Mouse (Mus musculus) spleen, adult 2 months (tissue): ENCODE measurements at regions not wholly inside any gene's neighbourhood (a gene's known extent, or its start where the extent isn't known, plus 50 kb on each side); places are given as distances from the start of the nearest gene placed in this dataset.

ENCODE experiments used
- DNase-seq, 2 experiments: peaks; one replicate each; pipeline versions ENCODE4 v3.0.0 to v3.0.0-alpha.2; 2012 to 2021; ENCODE audit warnings: low spot score in 2 of 2, low read depth in 1 of 2
- H3K27ac ChIP-seq: fragments of 200-500 bp; 2 replicates; pipeline ENCODE4 v1.5.1; 2012; ENCODE audit warnings: low read length, inconsistent platforms; ENCODE audit not compliant: insufficient read depth
- H3K27me3 ChIP-seq: fragments of 200-500 bp; 2 replicates; pipeline ENCODE4 v1.6.1; 2012; ENCODE audit warnings: mild to moderate bottlenecking, moderate library complexity, low read length, inconsistent platforms; ENCODE audit not compliant: control insufficient read depth, insufficient read depth
- H3K36me3 ChIP-seq: fragments of 200-500 bp; 2 replicates; pipeline ENCODE4 v1.6.1; 2012; ENCODE audit warnings: mild to moderate bottlenecking, low read length, inconsistent platforms; ENCODE audit not compliant: control insufficient read depth, insufficient read depth
- H3K4me1 ChIP-seq: fragments of 200-500 bp; 2 replicates; pipeline ENCODE4 v1.6.1; 2011; ENCODE audit warnings: inconsistent platforms; ENCODE audit not compliant: control insufficient read depth, insufficient read depth, insufficient read length
- H3K4me3 ChIP-seq: fragments of 200-500 bp; 2 replicates; pipeline ENCODE4 v1.5.1; 2011; ENCODE audit warnings: mild to moderate bottlenecking, inconsistent platforms; ENCODE audit not compliant: insufficient read depth, insufficient read length; ENCODE audit errors: extremely low read depth
- CTCF ChIP-seq: fragments of 200-500 bp; IDR thresholded peaks from 2 replicates; pipeline ENCODE4 v1.5.1; 2011; ENCODE audit warnings: mild to moderate bottlenecking, inconsistent platforms; ENCODE audit not compliant: insufficient read depth, insufficient read length, insufficient replicate concordance; ENCODE audit errors: extremely low read depth
- POLR2A ChIP-seq: fragments of 200-500 bp; IDR thresholded peaks from 2 replicates; pipeline ENCODE4 v1.6.1; 2011; ENCODE audit warnings: low read depth, low read length, inconsistent platforms
- WGBS: fragments of 180-500 bp; shearing (Covaris S2); methylation state at CpG from one replicate; pipeline ENCODE4 v1.1.7; 2018; 5-methylcytosine and 5-hydroxymethylcytosine counted together

GRCm38 (mm10) chr13:6955713-6956112 is 307.1 kb upstream of the Pfkp start:
- Histone ChIP-seq H3K4me3 (no peak overlapping the region), H3K27ac (no peak overlapping the region), H3K4me1 (no peaks in the 10 kb centered on the region), H3K36me3 (no peaks in the 10 kb centered on the region), H3K27me3 (no peaks in the 10 kb centered on the region)
- WGBS, result 66% methylated on average over 3 of the region's 3 CpGs
- no peak for TF ChIP-seq CTCF
- TF ChIP-seq POLR2A, result no peak
- DNase-seq, result no peak

- no peak overlapping the region for H3K27ac ChIP-seq
- TF ChIP-seq CTCF (no peak), POLR2A (no peak)
- DNase-seq, result no peak
- H3K4me3 ChIP-seq, result no peak overlapping the region
- no peaks in the 10 kb centered on the region for H3K4me1 ChIP-seq
- no peaks in the 10 kb centered on the region for H3K27me3 ChIP-seq
- no peaks in the 10 kb centered on the region for H3K36me3 ChIP-seq
Measured at GRCm38 (mm10) chr13:6924136-6924535, 275.6 kb upstream of the Pfkp start.

GRCm38 (mm10) chr13:6922357-6922721 is 273.8 kb upstream of the Pfkp start:
- no peaks in the 10 kb centered on the region for H3K36me3 ChIP-seq
- no peak overlapping the region for H3K4me3 ChIP-seq
- no peak for DNase-seq
- TF ChIP-seq CTCF, result no peak
- TF ChIP-seq POLR2A, result no peak
- WGBS, result 62% methylated on average over 2 of the region's 2 CpGs
- H3K27me3 ChIP-seq, result no peaks in the 10 kb centered on the region
- H3K27ac ChIP-seq, result no peak overlapping the region
- no peaks in the 10 kb centered on the region for H3K4me1 ChIP-seq

- Histone ChIP-seq H3K4me1 (no peaks in the 10 kb centered on the region), H3K27me3 (no peaks in the 10 kb centered on the region), H3K27ac (no peak overlapping the region), H3K4me3 (no peak overlapping the region), H3K36me3 (no peaks in the 10 kb centered on the region)
- no peak for TF ChIP-seq POLR2A
- TF ChIP-seq CTCF, result no peak
- whole genome bisulfite sequencing, result 25% methylated on average over 6 of the region's 6 CpGs
- no peak for DNase-seq
Measured at GRCm38 (mm10) chr13:6921691-6922356, 273.2 kb upstream of the Pfkp start.

- DNase-seq, result no peak
- Histone ChIP-seq H3K36me3 (no peaks in the 10 kb centered on the region), H3K4me3 (no peak overlapping the region), H3K27ac (no peak overlapping the region), H3K4me1 (no peaks in the 10 kb centered on the region), H3K27me3 (no peaks in the 10 kb centered on the region)
- TF ChIP-seq POLR2A, result no peak
- no peak for TF ChIP-seq CTCF
Measured at GRCm38 (mm10) chr13:6906000-6906399, 257.4 kb upstream of the Pfkp start.

- H3K36me3 ChIP-seq, result no peaks in the 10 kb centered on the region
- no peak for DNase-seq
- no peaks in the 10 kb centered on the region for H3K27me3 ChIP-seq
- no peak overlapping the region for H3K4me3 ChIP-seq
- no peaks in the 10 kb centered on the region for H3K4me1 ChIP-seq
- H3K27ac ChIP-seq, result no peak overlapping the region
- no peak for TF ChIP-seq CTCF
- TF ChIP-seq POLR2A, result no peak
- WGBS, result 79% methylated on average over 2 of the region's 2 CpGs
Measured at GRCm38 (mm10) chr13:6901682-6902081, 253.1 kb upstream of the Pfkp start.

GRCm38 (mm10) chr13:6897666-6898065 is 249.1 kb upstream of the Pfkp start:
- Histone ChIP-seq H3K27me3 (no peaks in the 10 kb centered on the region), H3K4me3 (no peak overlapping the region), H3K27ac (no peak overlapping the region), H3K36me3 (no peaks in the 10 kb centered on the region), H3K4me1 (no peaks in the 10 kb centered on the region)
- TF ChIP-seq CTCF, result no peak
- no peak for TF ChIP-seq POLR2A
- DNase-seq, result no peak
- WGBS, result 73% methylated on average over 1 of the region's 1 CpGs
